Mouse (Mus musculus) intestine, embryonic 14.5 days (tissue): ENCODE measurements around the gene Sptssa. TPM values are rescaled to one million over a fixed set of nuclear protein-coding genes. Genes with fewer than 3 reads are reported as not detected.

Experiments used
- microRNA counts: library from miRNA; unstranded; fragments of <30 nt; microRNA quantifications from one replicate; lab custom pipeline; 2016
- microRNA-seq: library from miRNA; unstranded; fragments of <30 nt; microRNA quantifications from one replicate; pipeline ENCODE4, GENCODE M21; 2016
- polyA plus RNA-seq: library from polyadenylated mRNA; unstranded; fragments of >200 nt; fragmentation: Nextera tagmentation; extraction: Ambion mirVana; gene quantifications from 2 replicates; pipeline ENCODE4 v1.2.1, GENCODE M21; 2014

Sptssa gene
- polyA plus RNA-seq, 1 experiment from 2014 or later: 224 TPM

MicroRNAs encoded within 50 kb of the gene (microRNA counts, 519-probe panel; counts per million panel counts)
- not detected for microRNA mmu-miR-1892 (lab: Ali Mortazavi, UCI)

Small RNA genes within 50 kb of the gene (microRNA-seq; reads per million reads assigned to microRNA genes)
- gene Mir1892: not detected

Other genes starting within 250 kb of the Sptssa start
- gene Eapp, start 39.3 kb upstream of the Sptssa start, polyA plus RNA-seq: 59.2 and 61.5 TPM in 2 replicates
- gene Snx6, start 139.1 kb upstream of the Sptssa start, polyA plus RNA-seq: 178 and 189 TPM in 2 replicates
- gene Cfl2, start 206.3 kb upstream of the Sptssa start, polyA plus RNA-seq: 205 and 231 TPM in 2 replicates